Comparison of ENCODE assay signal across 8 mouse cellular contexts in genomic region chr15:83366933-83367552, GRCm38 (mm10). TPM values are rescaled to one million over a fixed set of nuclear protein-coding genes. Genes with fewer than 3 reads are reported as not detected.
A peak's percentile ranks its signal among the peaks of the same experiment; 100 is the strongest.
DNase-seq lines count a peak whose midpoint lies in the region; ATAC-seq and TF ChIP-seq lines count a peak whose summit lies in the region.

No protein-coding gene starts in this region.

- peak overlapping the region; percentile 26 for H3K4me3 ChIP-seq in forebrain, embryonic 13.5 days
- peak overlapping the region; percentile 39 for H3K4me3 ChIP-seq in lung, embryonic 14.5 days (ENCODE audit: low read depth, low read length)

- no peaks in the 10 kb centered on the region for H3K27me3 ChIP-seq in forebrain, embryonic 13.5 days
- H3K27me3 ChIP-seq in lung, embryonic 14.5 days (ENCODE audit: insufficient read depth, low read length): no peaks in the 10 kb centered on the region

- intact Hi-C loops in heart, postnatal 25 days (cut with DNase I): no loop called here

- H3K36me3 ChIP-seq in forebrain, embryonic 13.5 days (ENCODE audit: poor library complexity, severe bottlenecking): no peaks in the 10 kb centered on the region
- H3K36me3 ChIP-seq in lung, embryonic 14.5 days (ENCODE audit: insufficient read depth): 0 out of 2 replicates have a peak, but pooled peaks cover under 1% of the 10 kb centered on the region

- no peak for TF ChIP-seq CTCF in lung, embryonic 14.5 days (IDR thresholded peaks at IDR 0.05; ENCODE audit: low read depth)

- DNase-seq in ES-CJ7 (ENCODE audit: low read depth, low spot score): peak; percentile 98
- peak; percentile 41 for DNase-seq in cerebellum, adult 11 months
- DNase-seq in heart, postnatal 25 days (ENCODE audit: low spot score): peak; percentile 49
- peak; percentile 28 to 53 for DNase-seq in layer of hippocampus, adult 18-20 months (ENCODE audit: low spot score in 2 of 2)
- DNase-seq in lung, embryonic 14.5 days: peak; percentile 85
- peak; percentile 97 for DNase-seq in testis, postnatal 14 days (ENCODE audit: low spot score)

- peak; percentile 61 for ATAC-seq in forebrain, embryonic 13.5 days
- peak; percentile 85 for ATAC-seq in lung, embryonic 14.5 days (ENCODE audit: insufficient read depth)
- ATAC-seq in neutrophil, adult 5-6 weeks (ENCODE audit: extremely low read depth, insufficient number of reproducible peaks, low FRiP score, poor library complexity, severe bottlenecking): peak; percentile 78

- 36% methylated on average over 54 of the region's 58 CpGs for WGBS in forebrain, embryonic 13.5 days
- WGBS in lung, embryonic 14.5 days: 11% methylated on average over 56 of the region's 58 CpGs

- peak overlapping the region; percentile 53 for H3K4me2 ChIP-seq in forebrain, embryonic 13.5 days
- peak overlapping the region; percentile 79 for H3K4me2 ChIP-seq in lung, embryonic 14.5 days

- no peak overlapping the region for H3K27ac ChIP-seq in forebrain, embryonic 13.5 days
- peak overlapping the region; percentile 30; the same call in 1 of the 2 replicates for H3K27ac ChIP-seq in lung, embryonic 14.5 days (ENCODE audit: low read depth)

- no peaks in the 10 kb centered on the region; the same call in 1 of the 2 replicates for H3K4me1 ChIP-seq in forebrain, embryonic 13.5 days
- H3K4me1 ChIP-seq in lung, embryonic 14.5 days (ENCODE audit: insufficient read depth): 0 out of 2 replicates have a peak, but pooled peaks cover 6% of the 10 kb centered on the region

- H3K9me3 ChIP-seq in forebrain, embryonic 13.5 days (replicated peaks): no peaks in the 10 kb centered on the region; the same call in 1 of the 2 replicates
- no peaks in the 10 kb centered on the region for H3K9me3 ChIP-seq in lung, embryonic 14.5 days (ENCODE audit: low read depth, low read length)

- H3K9ac ChIP-seq in forebrain, embryonic 13.5 days: no peak overlapping the region
- 0 out of 2 replicates have a peak overlapping the region, but pooled peaks have one; percentile 20 for H3K9ac ChIP-seq in lung, embryonic 14.5 days

RNA-seq across cellular contexts. Expression of gene Arfgap3, which starts 17.0 kb away (rescaled TPM):
- 33.6 and 37.3 TPM in 2 replicates for polyA plus RNA-seq in forebrain, embryonic 13.5 days (2015; fragmentation: Nextera tagmentation; extraction: Ambion mirVana)
- 10 to 100 TPM in 1 of 2 experiments, 1 to 10 TPM in 1; 8.7 to 10.3 TPM for total RNA-seq in heart, postnatal 25 days (2021)
- total RNA-seq in layer of hippocampus, adult 18-20 months (2021): 10 to 100 TPM; 19.1 to 20.1 TPM
- polyA plus RNA-seq in lung, embryonic 14.5 days (2014; fragmentation: Nextera tagmentation; extraction: Ambion mirVana): 37.7 and 41.3 TPM in 2 replicates
- 7.4 and 15.2 TPM in 2 replicates for total RNA-seq in neutrophil, adult 5-6 weeks (2017)

Comparison
In these comparisons a context has a peak if more than half of its experiments do, and no peak if none do; other contexts are left out.
1. DNase-seq: peak in every context shown above with its lines; median percentile 98 in ES-CJ7; 97 in testis, postnatal 14 days; 85 in lung, embryonic 14.5 days; 49 in heart, postnatal 25 days; 41 in cerebellum, adult 11 months; 40 in layer of hippocampus, adult 18-20 months.